Mouse (Mus musculus): ENCODE measurements around the gene Ndufa12. TPM values are rescaled to one million over a fixed set of nuclear protein-coding genes. Genes with fewer than 3 reads are reported as not detected.

Ndufa12 gene
- polyA plus RNA-seq, 1 experiment from 2014 or later = 315 TPM

- H3K79me2 ChIP-seq (ENCODE audit: inconsistent target) = no peaks in the 10 kb centered on the region
- no peak overlapping the region for H3K27ac ChIP-seq
- WGBS (ENCODE audit: missing documents) = 86% methylated on average over 7 of the region's 7 CpGs
- no peak overlapping the region for H3K4me3 ChIP-seq (ENCODE audit: inconsistent target)
- peaks cover 43% of the 10 kb centered on the region for H3K36me3 ChIP-seq (ENCODE audit: inconsistent target)
Measured at GRCm38 (mm10) chr10:94174652-94175051, 23.9 kb upstream of the Ndufa12 start.

- H3K79me2 ChIP-seq (ENCODE audit: inconsistent target) = no peaks in the 10 kb centered on the region
- peaks cover 22% of the 10 kb centered on the region; the same call in 1 of the 2 replicates for H3K36me3 ChIP-seq (ENCODE audit: inconsistent target)
- no peak overlapping the region for H3K27ac ChIP-seq
- H3K4me3 ChIP-seq (ENCODE audit: inconsistent target) = no peak overlapping the region
- WGBS (ENCODE audit: missing documents) = 91% methylated on average over 4 of the region's 4 CpGs
Measured at GRCm38 (mm10) chr10:94183199-94183598, 15.3 kb upstream of the Ndufa12 start.

DNA sequence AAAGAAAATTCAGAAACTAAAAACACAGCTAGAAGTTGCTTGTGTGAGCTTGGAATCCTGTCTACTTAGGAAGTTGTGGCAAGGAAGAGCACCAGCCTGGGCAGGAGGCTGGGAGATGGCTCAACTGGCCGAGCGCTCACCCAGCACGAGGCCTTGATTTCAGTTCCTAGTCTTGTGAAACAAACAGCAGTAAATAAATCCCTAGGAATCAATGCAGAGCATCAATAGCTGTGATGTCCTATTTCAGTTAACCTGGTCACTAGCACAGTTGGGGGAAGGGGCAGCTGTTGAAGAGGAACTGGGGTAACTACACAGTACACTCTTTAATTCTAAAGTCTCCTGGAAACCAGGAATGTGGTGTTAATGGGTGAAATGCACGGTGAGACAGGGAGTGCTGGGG lies 6.5 kb downstream of the Ndufa12 start:
- no peak overlapping the region for H3K27ac ChIP-seq
- peaks cover 27% of the 10 kb centered on the region for H3K79me2 ChIP-seq (ENCODE audit: inconsistent target)
- H3K4me3 ChIP-seq (ENCODE audit: inconsistent target) = no peak overlapping the region
- peaks cover 38% of the 10 kb centered on the region; the same call in 1 of the 2 replicates for H3K36me3 ChIP-seq (ENCODE audit: inconsistent target)
- WGBS (ENCODE audit: missing documents) = 81% methylated on average over 4 of the region's 4 CpGs

GRCm38 (mm10) chr10:94210718-94211618 lies 12.4 kb downstream of the Ndufa12 start:
- Histone ChIP-seq H3K27ac (no peak overlapping the region), H3K4me3 (ENCODE audit: inconsistent target) (no peak overlapping the region), H3K79me2 (ENCODE audit: inconsistent target) (no peaks in the 10 kb centered on the region), H3K36me3 (ENCODE audit: inconsistent target) (peaks cover 24% of the 10 kb centered on the region; the same call in 1 of the 2 replicates)
- WGBS (ENCODE audit: missing documents) = 87% methylated on average over 5 of the region's 6 CpGs

DNA sequence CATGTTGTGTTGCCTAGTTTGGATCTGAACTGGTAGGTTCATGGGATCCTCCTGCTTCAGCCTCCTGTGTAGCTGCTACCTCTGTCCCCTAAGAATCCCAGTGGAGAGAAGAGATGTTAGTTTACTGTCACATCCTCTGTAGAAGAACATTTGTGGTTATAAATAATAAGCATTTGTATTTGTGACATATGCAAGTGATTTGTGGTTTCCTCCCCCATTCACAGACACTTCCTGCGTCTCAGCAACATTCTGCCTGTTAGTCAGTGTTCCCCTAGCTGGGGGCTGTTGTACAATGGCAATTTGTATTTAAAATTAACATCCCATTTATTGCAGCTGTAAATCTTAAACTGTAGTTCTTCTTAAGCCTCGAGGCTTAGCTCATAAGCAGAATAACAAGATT lies 13.2 kb downstream of the Ndufa12 start:
- Histone ChIP-seq H3K79me2 (ENCODE audit: inconsistent target) (no peaks in the 10 kb centered on the region), H3K36me3 (ENCODE audit: inconsistent target) (peaks cover 19% of the 10 kb centered on the region; the same call in 1 of the 2 replicates), H3K4me3 (ENCODE audit: inconsistent target) (no peak overlapping the region), H3K27ac (no peak overlapping the region)
- WGBS (ENCODE audit: missing documents) = 34% methylated on average over 2 of the region's 2 CpGs

GRCm38 (mm10) chr10:94225026-94225750 lies 26.7 kb downstream of the Ndufa12 start:
- no peaks in the 10 kb centered on the region for H3K36me3 ChIP-seq (ENCODE audit: inconsistent target)
- no peak overlapping the region for H3K27ac ChIP-seq
- no peaks in the 10 kb centered on the region for H3K79me2 ChIP-seq (ENCODE audit: inconsistent target)
- H3K4me3 ChIP-seq (ENCODE audit: inconsistent target) = no peak overlapping the region
- WGBS (ENCODE audit: missing documents) = 86% methylated on average over 6 of the region's 6 CpGs

- H3K36me3 ChIP-seq (ENCODE audit: inconsistent target) = no peaks in the 10 kb centered on the region
- no peak overlapping the region for H3K27ac ChIP-seq
- no peak overlapping the region for H3K4me3 ChIP-seq (ENCODE audit: inconsistent target)
- WGBS (ENCODE audit: missing documents) = 89% methylated on average over 19 of the region's 19 CpGs
- no peaks in the 10 kb centered on the region for H3K79me2 ChIP-seq (ENCODE audit: inconsistent target)
Measured at GRCm38 (mm10) chr10:94230172-94230981, 31.9 kb downstream of the Ndufa12 start.

DNA sequence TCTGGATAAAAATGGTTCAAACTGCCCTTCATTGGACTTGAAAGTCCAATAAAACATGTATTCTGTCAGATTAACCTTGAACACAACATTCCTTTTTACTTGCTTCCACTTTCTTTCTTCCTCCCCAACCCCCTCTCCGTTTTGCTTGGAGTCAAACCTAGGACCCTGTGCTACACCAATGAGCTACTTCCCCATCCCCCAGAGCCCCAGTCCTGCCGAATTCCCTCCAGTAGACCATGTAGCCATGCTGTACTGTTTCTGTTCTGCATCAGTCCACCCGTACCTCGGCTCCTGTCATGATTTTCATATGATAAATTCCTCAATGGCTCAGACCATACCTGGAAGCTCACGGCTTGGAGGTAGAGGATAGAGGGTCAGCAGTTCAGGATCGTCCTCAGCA lies 32.5 kb downstream of the Ndufa12 start:
- no peaks in the 10 kb centered on the region for H3K79me2 ChIP-seq (ENCODE audit: inconsistent target)
- no peak overlapping the region for H3K27ac ChIP-seq
- H3K36me3 ChIP-seq (ENCODE audit: inconsistent target) = no peaks in the 10 kb centered on the region
- 85% methylated on average over 6 of the region's 6 CpGs for WGBS (ENCODE audit: missing documents)
- H3K4me3 ChIP-seq (ENCODE audit: inconsistent target) = no peak overlapping the region

- Histone ChIP-seq H3K79me2 (ENCODE audit: inconsistent target) (no peaks in the 10 kb centered on the region), H3K36me3 (ENCODE audit: inconsistent target) (no peaks in the 10 kb centered on the region), H3K4me3 (ENCODE audit: inconsistent target) (no peak overlapping the region), H3K27ac (no peak overlapping the region)
- 39% methylated on average over 4 of the region's 4 CpGs for WGBS (ENCODE audit: missing documents)
Measured at GRCm38 (mm10) chr10:94235200-94235599, 36.7 kb downstream of the Ndufa12 start.

DNA sequence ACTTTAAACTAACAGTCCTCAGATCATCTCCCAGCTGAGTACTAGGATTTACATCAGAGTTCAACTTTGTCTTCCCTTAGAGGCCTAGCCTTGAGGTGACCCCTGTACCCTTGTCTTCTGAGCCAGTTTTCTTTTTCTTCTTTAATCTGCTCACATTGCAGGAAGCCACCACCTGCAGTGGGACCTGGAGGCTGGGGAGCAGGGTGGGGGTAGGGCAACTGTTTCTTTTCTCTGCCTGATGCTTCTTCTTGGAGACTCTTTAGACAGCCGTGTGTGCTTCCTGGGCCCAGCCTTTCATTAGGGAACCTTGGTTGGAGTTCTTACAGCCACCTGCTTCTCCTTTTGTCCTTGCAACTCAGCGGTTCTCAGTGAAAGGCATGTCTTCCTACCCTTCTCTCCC lies 42.8 kb downstream of the Ndufa12 start:
- Histone ChIP-seq H3K36me3 (ENCODE audit: inconsistent target) (no peaks in the 10 kb centered on the region), H3K79me2 (ENCODE audit: inconsistent target) (no peaks in the 10 kb centered on the region), H3K27ac (no peak overlapping the region), H3K4me3 (ENCODE audit: inconsistent target) (no peak overlapping the region)
- WGBS (ENCODE audit: missing documents) = 89% methylated on average over 2 of the region's 2 CpGs

DNA sequence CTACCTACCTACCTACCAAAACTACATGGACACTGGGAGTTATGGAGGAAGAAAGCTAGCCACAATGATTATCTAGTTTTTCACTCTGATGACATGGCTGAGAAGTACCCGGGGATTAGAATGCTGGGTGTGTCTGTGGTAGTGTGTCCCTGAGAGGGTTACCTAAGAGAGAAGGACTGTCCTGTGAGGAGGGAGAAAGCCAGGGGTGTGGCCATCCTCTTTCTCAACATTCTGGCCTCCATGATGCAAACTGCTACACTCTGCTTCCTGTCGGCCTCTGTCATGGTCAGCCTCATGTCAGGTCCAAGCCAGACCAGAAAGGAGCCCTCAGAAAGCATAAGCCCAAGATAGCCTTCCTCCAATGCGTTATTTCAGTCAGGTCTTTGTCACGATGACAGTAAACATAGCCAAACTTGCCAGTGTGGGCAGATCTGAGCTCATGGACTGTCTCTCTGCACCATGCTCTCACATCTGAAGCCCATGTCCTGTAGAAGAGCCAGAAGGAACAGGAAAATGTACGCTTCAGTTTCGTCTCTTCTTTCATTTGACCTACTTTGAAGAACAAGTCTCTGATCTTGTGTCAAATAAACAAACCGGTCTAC lies 49.3 kb downstream of the Ndufa12 start:
- WGBS (ENCODE audit: missing documents) = 84% methylated on average over 7 of the region's 7 CpGs
- Histone ChIP-seq H3K79me2 (ENCODE audit: inconsistent target) (no peaks in the 10 kb centered on the region), H3K4me3 (ENCODE audit: inconsistent target) (no peak overlapping the region), H3K36me3 (ENCODE audit: inconsistent target) (no peaks in the 10 kb centered on the region), H3K27ac (no peak overlapping the region)

GRCm38 (mm10) chr10:94249575-94250456 lies 51.3 kb downstream of the Ndufa12 start:
- H3K4me3 ChIP-seq (ENCODE audit: inconsistent target) = no peak overlapping the region
- no peak overlapping the region for H3K27ac ChIP-seq
- H3K79me2 ChIP-seq (ENCODE audit: inconsistent target) = no peaks in the 10 kb centered on the region
- WGBS (ENCODE audit: missing documents) = 81% methylated on average over 22 of the region's 22 CpGs
- H3K36me3 ChIP-seq (ENCODE audit: inconsistent target) = no peaks in the 10 kb centered on the region

- 91% methylated on average over 17 of the region's 17 CpGs for WGBS (ENCODE audit: missing documents)
- H3K79me2 ChIP-seq (ENCODE audit: inconsistent target) = no peaks in the 10 kb centered on the region
Measured at GRCm38 (mm10) chr10:94253260-94253807, 54.8 kb downstream of the Ndufa12 start.

More at GRCm38 (mm10) chr10:94253260-94253807, 54.8 kb downstream of the Ndufa12 start:
- Histone ChIP-seq H3K27ac (no peak overlapping the region), H3K36me3 (ENCODE audit: inconsistent target) (no peaks in the 10 kb centered on the region), H3K4me3 (ENCODE audit: inconsistent target) (no peak overlapping the region)

Measured in macrophage (primary cell).